In genomic region chr15:54071732-54072131, GRCm38 (mm10) we compare ENCODE assay signal across 27 mouse cellular contexts.
DNase-seq lines count a peak whose midpoint lies in the region; ATAC-seq and TF ChIP-seq lines count a peak whose summit lies in the region.
"Had no signal": no experiment of that assay in that cellular context is flagged by ENCODE, and none has a peak within 500 bp of the region (broad histone marks: within the 10 kb centered on the region; RNA-seq: fewer than 3 reads in every experiment).

No protein-coding gene starts in this region.

- H3K27me3 ChIP-seq in intestine, embryonic 14.5 days (replicated peaks; ENCODE audit: control insufficient read depth, insufficient read depth, low read length) = no peaks in the 10 kb centered on the region
- no peaks in the 10 kb centered on the region for H3K27me3 ChIP-seq in intestine, postnatal 0 days (replicated peaks; ENCODE audit: control insufficient read depth, insufficient read depth, low read length)
- no peaks in the 10 kb centered on the region for H3K27me3 ChIP-seq in intestine, embryonic 15.5 days (replicated peaks)
- no peaks in the 10 kb centered on the region for H3K27me3 ChIP-seq in midbrain, embryonic 11.5 days (ENCODE audit: control insufficient read depth, insufficient read depth, low read length)
- H3K27me3 ChIP-seq: embryonic facial prominence, embryonic 12.5 days; embryonic facial prominence, embryonic 15.5 days; hindbrain, embryonic 13.5 days had no signal

- no peak for ATAC-seq in intestine, embryonic 14.5 days (replicated peaks; ENCODE audit: low FRiP score, low TSS enrichment, low read depth)
- ATAC-seq in intestine, postnatal 0 days = no peak
- no peak for ATAC-seq in intestine, embryonic 15.5 days
- ATAC-seq in midbrain, embryonic 11.5 days (ENCODE audit: low FRiP score) = no peak
- ATAC-seq: CD4-positive, CD25-positive, alpha-beta regulatory T cell, adult 4 months; forebrain, embryonic 14.5 days; forebrain, postnatal 0 days; hindbrain, embryonic 16.5 days; Patski had no signal

- H3K27ac ChIP-seq in intestine, embryonic 14.5 days (ENCODE audit: low read depth) = peak overlapping the region; percentile 44
- no peak overlapping the region for H3K27ac ChIP-seq in intestine, postnatal 0 days (ENCODE audit: low read depth, low read length)
- peak overlapping the region; percentile 27; the same call in 1 of the 2 replicates for H3K27ac ChIP-seq in intestine, embryonic 15.5 days
- no peak overlapping the region for H3K27ac ChIP-seq in midbrain, embryonic 11.5 days (ENCODE audit: low read depth, low read length)
- H3K27ac ChIP-seq: embryonic facial prominence, embryonic 12.5 days; embryonic facial prominence, embryonic 15.5 days; gastrocnemius, adult 2 months; hindbrain, embryonic 10.5 days; hindbrain, embryonic 13.5 days had no signal

- H3K4me2 ChIP-seq in intestine, embryonic 14.5 days (ENCODE audit: low read length) = peak overlapping the region; percentile 12; the same call in 1 of the 2 replicates
- no peak overlapping the region for H3K4me2 ChIP-seq in intestine, postnatal 0 days (replicated peaks; ENCODE audit: low read depth)
- peak overlapping the region; percentile 6; the same call in 1 of the 2 replicates for H3K4me2 ChIP-seq in intestine, embryonic 15.5 days (replicated peaks)
- no peak overlapping the region for H3K4me2 ChIP-seq in midbrain, embryonic 11.5 days
- H3K4me2 ChIP-seq: embryonic facial prominence, embryonic 12.5 days; embryonic facial prominence, embryonic 15.5 days; heart, embryonic 11.5 days; hindbrain, embryonic 13.5 days had no signal

- H3K4me1 ChIP-seq in intestine, embryonic 14.5 days (replicated peaks; ENCODE audit: control insufficient read depth, insufficient read depth, low read length) = peaks cover 20% of the 10 kb centered on the region; the same call in 1 of the 2 replicates
- no peaks in the 10 kb centered on the region for H3K4me1 ChIP-seq in intestine, postnatal 0 days (replicated peaks; ENCODE audit: control insufficient read depth, insufficient read depth, low read length)
- H3K4me1 ChIP-seq in intestine, embryonic 15.5 days (replicated peaks) = no peaks in the 10 kb centered on the region
- H3K4me1 ChIP-seq in midbrain, embryonic 11.5 days (ENCODE audit: control insufficient read depth, insufficient read depth, low read length) = no peaks in the 10 kb centered on the region
- H3K4me1 ChIP-seq: embryonic facial prominence, embryonic 12.5 days; embryonic facial prominence, embryonic 15.5 days; hindbrain, embryonic 10.5 days; hindbrain, embryonic 13.5 days had no signal

- 30% methylated on average over 8 of the region's 8 CpGs for WGBS in intestine, embryonic 14.5 days
- 50% methylated on average over 8 of the region's 8 CpGs for WGBS in intestine, postnatal 0 days
- WGBS in intestine, embryonic 15.5 days = 35% methylated on average over 8 of the region's 8 CpGs
- 84% methylated on average over 8 of the region's 8 CpGs for WGBS in midbrain, embryonic 11.5 days

- H3K4me3 ChIP-seq in intestine, embryonic 14.5 days (ENCODE audit: low read depth, low read length) = no peak overlapping the region
- no peak overlapping the region for H3K4me3 ChIP-seq in intestine, postnatal 0 days (ENCODE audit: low read depth, low read length)
- no peak overlapping the region for H3K4me3 ChIP-seq in intestine, embryonic 15.5 days (replicated peaks)
- no peak overlapping the region for H3K4me3 ChIP-seq in midbrain, embryonic 11.5 days (ENCODE audit: low read depth, low read length)
- H3K4me3 ChIP-seq: embryonic facial prominence, embryonic 12.5 days; embryonic facial prominence, embryonic 15.5 days; gastrocnemius, adult 2 months; hindbrain, embryonic 10.5 days; hindbrain, embryonic 13.5 days had no signal

- no peaks in the 10 kb centered on the region for H3K36me3 ChIP-seq in intestine, embryonic 14.5 days (ENCODE audit: control insufficient read depth, insufficient read depth, low read length)
- no peaks in the 10 kb centered on the region for H3K36me3 ChIP-seq in intestine, postnatal 0 days (ENCODE audit: control insufficient read depth, insufficient read depth)
- H3K36me3 ChIP-seq in intestine, embryonic 15.5 days = no peaks in the 10 kb centered on the region
- H3K36me3 ChIP-seq in midbrain, embryonic 11.5 days (ENCODE audit: control insufficient read depth, insufficient read depth, low read length) = no peaks in the 10 kb centered on the region
- H3K36me3 ChIP-seq: embryonic facial prominence, embryonic 12.5 days; embryonic facial prominence, embryonic 15.5 days; hindbrain, embryonic 10.5 days; hindbrain, embryonic 13.5 days had no signal

- H3K9me3 ChIP-seq in intestine, embryonic 14.5 days (ENCODE audit: control insufficient read depth, low read length) = no peaks in the 10 kb centered on the region
- no peaks in the 10 kb centered on the region for H3K9me3 ChIP-seq in intestine, postnatal 0 days (ENCODE audit: control insufficient read depth)
- H3K9me3 ChIP-seq in intestine, embryonic 15.5 days = no peaks in the 10 kb centered on the region
- no peaks in the 10 kb centered on the region for H3K9me3 ChIP-seq in midbrain, embryonic 11.5 days (ENCODE audit: control insufficient read depth, low read length)
- H3K9me3 ChIP-seq: embryonic facial prominence, embryonic 12.5 days; embryonic facial prominence, embryonic 15.5 days; hindbrain, embryonic 10.5 days; hindbrain, embryonic 13.5 days had no signal

- H3K9ac ChIP-seq in intestine, embryonic 14.5 days (ENCODE audit: low read length) = no peak overlapping the region
- no peak overlapping the region for H3K9ac ChIP-seq in intestine, postnatal 0 days (ENCODE audit: low read depth, low read length)
- no peak overlapping the region for H3K9ac ChIP-seq in intestine, embryonic 15.5 days
- no peak overlapping the region for H3K9ac ChIP-seq in midbrain, embryonic 11.5 days (ENCODE audit: low read length)
- H3K9ac ChIP-seq: embryonic facial prominence, embryonic 12.5 days; embryonic facial prominence, embryonic 15.5 days; forebrain, postnatal 0 days; hindbrain, embryonic 13.5 days had no signal

- no peak for DNase-seq in intestine, embryonic 14.5 days (ENCODE audit: low spot score)
- DNase-seq in 416B (ENCODE audit: low read depth) (peak; percentile 21), NIH3T3 (ENCODE audit: low read depth) (peak; percentile 36)
- no peak for DNase-seq in thymus, adult 18-20 months
- no peak for DNase-seq in ovary, postnatal 36 days (ENCODE audit: low spot score)
- DNase-seq in midbrain, embryonic 11.5 days (ENCODE audit: low spot score, missing footprints) = no peak
- DNase-seq: adrenal gland, adult 2 months; adrenal gland, postnatal 14 days; cerebellum, adult 11 months; cerebellum, adult 2 months; cerebellum, adult 9-11 months; cerebellum, postnatal 25 days; forebrain, postnatal 0 days; gastrocnemius, adult 2 months; gastrocnemius, postnatal 14 days; heart, adult 11 months had no signal

- TF ChIP-seq CTCF in intestine, postnatal 0 days (IDR thresholded peaks at IDR 0.05; ENCODE audit: low read depth) = no peak

Comparison
In these comparisons a context has a peak if more than half of its experiments do, and no peak if none do; other contexts are left out.
1. H3K27ac ChIP-seq: peak in intestine, embryonic 14.5 days (single experiment) and intestine, embryonic 15.5 days (single experiment); none in intestine, postnatal 0 days (single experiment) and midbrain, embryonic 11.5 days (single experiment).
2. H3K4me2 ChIP-seq: peak in intestine, embryonic 14.5 days (single experiment) and intestine, embryonic 15.5 days (single experiment); none in intestine, postnatal 0 days (single experiment) and midbrain, embryonic 11.5 days (single experiment).
3. DNase-seq: peak in 416B (single experiment) and NIH3T3 (single experiment); none in intestine, embryonic 14.5 days (single experiment), thymus, adult 18-20 months (0 of 2), ovary, postnatal 36 days (single experiment) and midbrain, embryonic 11.5 days (single experiment).